Mouse (Mus musculus) E14TG2a.4 (cell line): ENCODE results near the gene Zfp383.

Experiments
- CTCF ChIP-seq: conservative IDR thresholded peaks from 2 replicates; pipeline ENCODE4 v1.5.1; 2014; ENCODE audit warnings: low read length
- NANOG ChIP-seq: IDR thresholded peaks from 2 replicates; pipeline ENCODE4 v1.6.1; 2014; ENCODE audit warnings: borderline replicate concordance, low read length, mixed read lengths

GRCm38 (mm10) chr7:29906682-29907058 is 1.4 kb upstream of the Zfp383 start:
- no peak for TF ChIP-seq CTCF
- no peak for TF ChIP-seq NANOG
